Mouse (Mus musculus): ENCODE measurements around the gene Clock.

- TF ChIP-seq CTCF (IDR thresholded peaks at IDR 0.05; ENCODE audit: low read depth): no peak
- no peak for TF ChIP-seq EP300 (IDR thresholded peaks at IDR 0.05; ENCODE audit: low read depth)
These were observed 58.1 kb downstream of the Clock start for GRCm38 (mm10) chr5:76246539-76246938.
